Mouse (Mus musculus): ENCODE measurements around the gene Prrc2b.

The Prrc2b gene

GRCm38 (mm10) chr2:32137667-32138266, 13.1 kb upstream of the Prrc2b start:
- peak; percentile 94 for DNase-seq (ENCODE audit: low spot score)

GRCm38 (mm10) chr2:32139377-32139776, 11.5 kb upstream of the Prrc2b start:
- no peak for DNase-seq (ENCODE audit: low spot score)

DNA sequence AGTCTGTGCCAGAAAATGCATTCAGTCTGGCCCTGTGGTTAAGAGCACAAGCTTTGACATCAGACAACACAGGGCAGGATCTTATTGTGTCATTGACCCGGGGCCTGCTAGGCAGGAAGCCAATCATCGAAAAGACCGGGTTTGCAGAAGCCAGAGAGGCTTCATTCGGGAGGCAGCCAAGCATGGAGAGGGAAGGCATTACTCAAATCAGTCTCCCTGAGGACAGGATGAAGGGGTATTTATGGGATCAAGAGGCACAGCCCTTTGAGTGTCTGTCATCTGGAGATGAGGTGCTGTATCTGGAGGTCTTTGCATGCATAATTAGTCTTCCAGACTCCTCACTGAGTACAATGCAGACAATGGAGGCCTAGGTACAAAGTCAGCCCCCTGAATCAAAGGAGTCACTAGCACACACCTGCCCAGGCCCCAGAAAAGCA, 10.4 kb upstream of the Prrc2b start:
- no peak for DNase-seq (ENCODE audit: low spot score)

- no peak for DNase-seq (ENCODE audit: low spot score)
These were observed 9.3 kb upstream of the Prrc2b start for GRCm38 (mm10) chr2:32141602-32142001.

- no peak for DNase-seq (ENCODE audit: low spot score)
These were observed 8.5 kb upstream of the Prrc2b start for GRCm38 (mm10) chr2:32142368-32142767.

- DNase-seq (ENCODE audit: low spot score), result no peak
These were observed 6.2 kb upstream of the Prrc2b start for GRCm38 (mm10) chr2:32144633-32145032.

GRCm38 (mm10) chr2:32146617-32147162, 4.2 kb upstream of the Prrc2b start:
- DNase-seq (ENCODE audit: low spot score), result no peak

GRCm38 (mm10) chr2:32150135-32150534, 747 bp upstream of the Prrc2b start:
- DNase-seq (ENCODE audit: low spot score), result no peak

DNA sequence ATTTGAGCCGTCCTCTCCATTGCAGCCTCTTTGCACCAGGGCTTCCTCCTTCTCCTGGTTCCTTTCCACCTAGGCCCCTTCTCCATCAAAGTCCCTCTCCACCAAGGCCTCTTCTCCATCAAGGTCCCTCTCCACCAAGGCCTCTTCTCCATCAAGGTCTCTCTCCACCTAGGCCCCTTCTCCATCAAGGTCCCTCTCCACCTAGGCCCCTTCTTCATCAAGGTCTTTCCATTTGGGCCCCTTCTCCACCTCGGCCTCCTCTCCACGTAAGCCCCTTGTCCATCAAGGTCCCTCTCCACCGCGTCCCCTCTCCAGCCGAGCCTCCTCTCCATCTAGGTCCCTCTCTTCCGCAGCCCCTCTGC, 339 bp upstream of the Prrc2b start:
- no peak for DNase-seq (ENCODE audit: low spot score)

- no peak for DNase-seq (ENCODE audit: low spot score)
These were observed 931 bp downstream of the Prrc2b start for GRCm38 (mm10) chr2:32151660-32152366.

DNA sequence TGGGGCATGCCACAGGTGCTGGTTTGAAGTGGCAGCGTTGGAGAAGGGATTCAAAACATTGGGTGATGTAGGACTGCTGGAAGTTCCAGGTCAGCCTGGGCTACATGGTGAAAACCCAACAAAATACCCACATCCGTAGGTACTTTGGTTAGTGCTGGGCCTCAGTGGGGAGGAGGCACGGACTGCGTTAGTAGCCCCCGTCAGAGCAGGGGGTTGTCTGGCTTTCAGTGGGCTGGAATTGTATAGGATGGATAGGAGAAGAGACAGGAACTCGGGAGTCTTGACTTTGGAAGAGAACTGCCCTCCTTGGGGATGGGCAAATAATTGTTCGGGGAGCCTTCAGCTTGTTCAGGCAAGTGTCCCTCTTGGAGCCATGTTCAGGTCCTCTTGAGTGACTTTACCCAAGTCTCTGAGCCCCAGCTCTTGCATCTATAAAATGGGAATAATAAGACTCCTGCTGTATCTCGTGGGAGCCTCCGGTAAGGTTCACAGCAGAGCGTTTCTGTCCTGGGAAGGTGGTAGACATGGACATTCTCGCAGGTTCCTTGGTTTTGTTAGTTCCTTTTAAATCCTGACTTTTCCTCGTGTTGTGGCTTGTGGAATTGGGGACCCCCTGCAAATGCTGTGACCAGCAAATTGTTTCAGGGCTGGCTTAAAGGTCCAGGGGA, 1.6 kb downstream of the Prrc2b start:
- no peak for DNase-seq (ENCODE audit: low spot score)

DNA sequence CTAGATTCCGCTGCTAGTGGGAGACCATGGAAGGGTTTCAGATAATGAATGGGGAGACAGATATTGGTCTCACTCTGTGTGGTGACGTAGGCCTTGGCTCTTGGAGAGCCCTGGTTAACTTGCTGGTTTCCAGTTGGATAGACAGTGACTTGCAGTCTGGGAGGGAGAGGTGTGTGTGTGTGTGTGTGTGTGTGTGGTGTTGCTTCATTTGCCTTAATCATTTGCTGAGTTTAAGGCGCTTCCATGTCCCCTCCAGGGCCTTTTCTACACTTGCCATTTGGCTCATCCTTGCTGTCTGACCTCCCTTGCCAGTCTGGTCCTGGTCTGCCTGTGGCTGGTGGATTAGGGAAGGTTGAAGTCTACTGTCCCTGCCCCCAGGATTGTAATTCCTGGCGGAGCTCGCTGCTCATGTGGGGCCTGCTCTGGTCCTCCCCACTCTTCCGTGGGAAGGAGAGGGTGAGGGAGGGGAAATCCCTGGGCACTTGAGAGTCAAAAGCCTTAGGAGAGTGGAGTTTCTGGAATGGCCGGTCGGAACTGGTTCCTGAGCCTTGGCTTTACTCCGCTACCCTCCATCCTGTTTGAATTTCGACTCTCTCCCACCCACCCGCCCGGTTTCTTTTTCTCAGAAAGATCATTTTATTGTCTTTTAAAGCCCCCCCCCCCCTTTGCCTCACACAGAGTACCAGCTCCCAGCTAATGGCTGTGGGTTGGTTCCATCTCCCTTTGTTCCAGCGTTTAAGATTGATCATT, 2.3 kb downstream of the Prrc2b start:
- DNase-seq (ENCODE audit: low spot score), result no peak

DNA sequence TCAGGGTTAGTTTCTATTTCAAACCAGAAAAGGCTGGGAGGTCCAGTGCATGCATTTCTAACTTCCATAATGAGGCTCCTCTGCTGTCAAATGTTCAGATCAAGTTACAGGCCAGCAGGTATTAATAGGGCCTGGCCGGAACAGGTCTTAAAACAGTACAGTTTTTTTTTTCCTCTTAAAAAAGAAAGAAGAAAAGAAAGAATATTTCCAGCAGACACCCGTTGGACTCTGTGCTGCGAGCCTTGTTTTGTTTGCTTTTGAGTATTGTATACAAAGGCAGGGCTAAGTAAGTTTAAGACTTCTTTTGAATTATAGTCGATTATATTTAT, 2.9 kb downstream of the Prrc2b start:
- no peak for DNase-seq (ENCODE audit: low spot score)

DNA sequence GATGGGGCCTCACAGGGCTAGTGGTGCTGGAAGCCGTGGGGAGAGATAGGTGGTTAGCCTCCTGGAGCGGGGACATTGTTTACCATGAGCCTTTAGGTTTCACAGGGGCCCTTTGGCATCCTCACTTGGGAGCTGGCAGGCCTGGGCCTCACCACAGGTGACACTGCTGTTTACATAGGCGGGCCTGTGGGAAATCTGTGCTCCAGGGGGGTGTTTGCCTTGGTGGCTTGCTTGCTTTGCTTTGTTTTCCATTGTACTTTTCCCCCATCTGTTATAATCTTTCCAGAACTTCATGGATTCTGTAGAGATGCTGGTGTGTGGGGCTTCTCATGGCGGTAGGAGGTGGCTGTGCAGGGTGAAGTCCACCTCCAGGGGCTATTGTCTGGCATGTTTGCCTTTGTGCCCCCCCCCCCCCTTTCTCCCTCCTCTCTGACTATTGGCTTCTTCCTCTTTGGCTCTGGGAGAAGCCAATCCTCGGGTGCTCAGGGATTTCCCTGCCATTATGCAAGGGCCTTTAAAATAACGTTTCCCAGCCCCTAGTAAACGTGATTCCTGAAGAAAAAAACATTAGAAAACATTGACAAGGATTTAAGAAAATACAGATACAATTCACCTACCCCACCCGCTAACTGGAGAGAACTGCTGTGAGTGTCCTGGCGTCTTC, 3.6 kb downstream of the Prrc2b start:
- no peak for DNase-seq (ENCODE audit: low spot score)

GRCm38 (mm10) chr2:32154998-32155541, 4.2 kb downstream of the Prrc2b start:
- DNase-seq (ENCODE audit: low spot score), result no peak

DNA sequence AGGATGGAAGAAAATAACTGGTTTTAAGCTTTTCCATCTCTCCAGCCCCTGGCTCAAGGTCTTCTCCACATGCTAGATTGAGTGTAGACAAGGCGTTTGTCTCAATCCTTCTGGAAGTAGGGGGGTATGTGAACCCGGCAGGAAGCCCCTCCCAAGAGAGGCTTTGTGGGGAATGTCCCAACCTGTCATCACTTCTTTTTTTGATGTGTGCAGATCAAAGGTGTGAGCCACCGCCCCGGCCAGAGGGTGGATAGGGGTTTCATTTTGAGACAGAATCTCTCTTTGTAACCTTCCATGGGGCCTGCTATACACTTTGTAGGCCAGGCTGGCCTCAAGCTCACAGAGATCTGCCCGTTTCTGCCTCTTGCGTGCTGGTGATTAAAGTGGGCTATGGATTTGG, 4.7 kb downstream of the Prrc2b start:
- DNase-seq (ENCODE audit: low spot score), result no peak

GRCm38 (mm10) chr2:32156645-32157044, 5.8 kb downstream of the Prrc2b start:
- DNase-seq (ENCODE audit: low spot score), result no peak

DNA sequence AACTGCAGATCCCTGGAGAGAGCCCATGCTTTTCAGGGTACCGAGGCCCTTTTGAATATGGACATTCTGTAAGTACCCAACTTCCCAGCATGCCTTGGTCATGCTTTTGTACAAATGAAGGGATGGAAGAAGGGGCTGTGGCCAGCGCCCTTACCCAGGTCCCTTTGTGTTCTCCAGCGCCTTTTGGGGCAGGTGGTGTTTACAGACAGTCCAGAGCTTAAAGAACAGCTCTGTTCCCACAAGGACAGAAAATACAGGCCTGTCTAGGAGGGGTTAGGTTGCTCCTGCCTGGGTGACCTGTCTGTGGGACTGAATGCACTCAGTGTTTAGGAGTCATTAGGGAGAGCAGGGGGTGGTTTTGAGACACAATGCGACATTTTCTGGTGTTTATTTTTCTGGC, 6.4 kb downstream of the Prrc2b start:
- DNase-seq (ENCODE audit: low spot score), result no peak

- no peak for DNase-seq (ENCODE audit: low spot score)
These were observed 7.8 kb downstream of the Prrc2b start for GRCm38 (mm10) chr2:32158616-32159239.

DNA sequence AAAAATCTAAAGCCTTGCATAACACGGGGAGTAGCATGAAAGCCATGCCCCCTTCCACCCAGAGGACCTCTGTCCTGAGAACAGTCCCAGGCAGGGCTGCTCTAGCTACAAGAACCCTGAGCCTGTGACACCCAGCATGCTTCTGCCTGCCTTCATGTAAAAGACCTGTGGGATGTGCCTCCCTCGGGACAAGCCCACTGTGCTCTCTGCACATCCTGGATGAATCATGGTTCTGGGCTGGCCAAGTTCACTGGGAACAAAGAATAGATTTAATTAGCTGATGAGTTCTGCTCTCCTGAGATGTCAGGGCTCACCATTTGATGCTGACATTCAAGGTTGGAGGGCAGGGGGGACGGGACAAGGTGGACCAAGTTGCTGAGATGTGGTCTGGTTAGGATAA, 9.6 kb downstream of the Prrc2b start:
- DNase-seq (ENCODE audit: low spot score), result no peak

- no peak for DNase-seq (ENCODE audit: low spot score)
These were observed 10.1 kb downstream of the Prrc2b start for GRCm38 (mm10) chr2:32160967-32161366.

Data from spleen, adult 12 weeks (tissue).